Mouse (Mus musculus) heart, adult 9 months (tissue): ENCODE results near the gene 4930467E23Rik.
"Not testable (repeated sequence)": the region's sequence is repeated elsewhere in the genome, so short reads cannot be mapped to it uniquely, and the experiment has no call there.

Source experiments
- DNase-seq, 2 experiments: peaks; one replicate each; pipeline ENCODE4 v3.0.0; 2022; ENCODE audit warnings: low spot score in 2 of 2

Gene 4930467E23Rik

GRCm38 (mm10) chr8:19711171-19711860 is 18.1 kb upstream of the 4930467E23Rik start:
- peak in 1 of 2 experiments; percentile 16 for DNase-seq

GRCm38 (mm10) chr8:19712227-19712750 is 17.1 kb upstream of the 4930467E23Rik start:
- DNase-seq, result peak in 1 of 2 experiments; percentile 2

- DNase-seq, result not testable (repeated sequence)
Measured at GRCm38 (mm10) chr8:19712816-19713215, 16.6 kb upstream of the 4930467E23Rik start.

GRCm38 (mm10) chr8:19713232-19713834 is 16.0 kb upstream of the 4930467E23Rik start:
- DNase-seq, result not testable (repeated sequence)

GRCm38 (mm10) chr8:19714426-19714825 is 14.9 kb upstream of the 4930467E23Rik start:
- DNase-seq, result not testable (repeated sequence)

GRCm38 (mm10) chr8:19715266-19715665 is 14.1 kb upstream of the 4930467E23Rik start:
- not testable (repeated sequence) for DNase-seq

- peak in 1 of 2 experiments; percentile 69 for DNase-seq
Measured at GRCm38 (mm10) chr8:19717851-19718250, 11.5 kb upstream of the 4930467E23Rik start.

- peak in 1 of 2 experiments; percentile 67 for DNase-seq
Measured at GRCm38 (mm10) chr8:19719513-19719912, 9.9 kb upstream of the 4930467E23Rik start.

GRCm38 (mm10) chr8:19724871-19725270 is 4.5 kb upstream of the 4930467E23Rik start:
- peak in 1 of 2 experiments; percentile 46 for DNase-seq

- not testable (repeated sequence) for DNase-seq
Measured at GRCm38 (mm10) chr8:19751773-19752172, 22.4 kb downstream of the 4930467E23Rik start.

GRCm38 (mm10) chr8:19754178-19754577 is 24.8 kb downstream of the 4930467E23Rik start:
- DNase-seq, result not testable (repeated sequence)

GRCm38 (mm10) chr8:19754961-19755360 is 25.6 kb downstream of the 4930467E23Rik start:
- DNase-seq, result not testable (repeated sequence)

- DNase-seq, result not testable (repeated sequence)
Measured at GRCm38 (mm10) chr8:19761660-19762059, 32.3 kb downstream of the 4930467E23Rik start.

- not testable (repeated sequence) for DNase-seq
Measured at GRCm38 (mm10) chr8:19762860-19763592, 33.6 kb downstream of the 4930467E23Rik start.

- not testable (repeated sequence) for DNase-seq
Measured at GRCm38 (mm10) chr8:19765531-19765930, 36.2 kb downstream of the 4930467E23Rik start.

GRCm38 (mm10) chr8:19773461-19773860 is 44.1 kb downstream of the 4930467E23Rik start:
- not testable (repeated sequence) for DNase-seq

GRCm38 (mm10) chr8:19776311-19776710 is 46.9 kb downstream of the 4930467E23Rik start:
- DNase-seq, result not testable (repeated sequence)

- DNase-seq, result not testable (repeated sequence)
Measured at GRCm38 (mm10) chr8:19777500-19777899, 48.1 kb downstream of the 4930467E23Rik start.

GRCm38 (mm10) chr8:19778126-19778525 is 48.8 kb downstream of the 4930467E23Rik start:
- not testable (repeated sequence) for DNase-seq

GRCm38 (mm10) chr8:19778891-19779290 is 49.5 kb downstream of the 4930467E23Rik start:
- not testable (repeated sequence) for DNase-seq

GRCm38 (mm10) chr8:19780212-19780611 is 50.8 kb downstream of the 4930467E23Rik start:
- not testable (repeated sequence) for DNase-seq

- DNase-seq, result not testable (repeated sequence)
Measured at GRCm38 (mm10) chr8:19780658-19781057, 51.3 kb downstream of the 4930467E23Rik start.
